Mouse (Mus musculus) limb, embryonic 14.5 days (tissue): ENCODE results near the gene Map4k4. TPM values are rescaled to one million over a fixed set of nuclear protein-coding genes. Genes with fewer than 3 reads are reported as not detected.

Experiments used
- ATAC-seq: fragments of 200-750 bp; cut with Nextera tagmentation; 2 replicates; pipeline ENCODE4 v1.8.0; 2017; ENCODE audit warnings: low read depth, moderate number of reproducible peaks, moderate TSS enrichment; ENCODE audit not compliant: low FRiP score
- DNase-seq: peaks from one replicate; pipeline ENCODE4 v3.0.0-alpha.2; 2015; ENCODE audit warnings: low spot score
- H3K27ac ChIP-seq: fragments of 300-500 bp; sonication (generic); replicated peaks from 2 replicates; pipeline ENCODE4 v1.5.1; 2014; ENCODE audit warnings: low read depth, mild to moderate bottlenecking, low read length, moderate library complexity, mixed read lengths
- H3K27me3 ChIP-seq: fragments of 300-500 bp; sonication (generic); 2 replicates; pipeline ENCODE4 v1.6.1; 2014; ENCODE audit warnings: low read length, mixed read lengths; ENCODE audit not compliant: control insufficient read depth, insufficient read depth
- H3K36me3 ChIP-seq: fragments of 300-500 bp; sonication (generic); 2 replicates; pipeline ENCODE4 v1.6.1; 2014; ENCODE audit warnings: mild to moderate bottlenecking, low read length, moderate library complexity, mixed read lengths; ENCODE audit not compliant: control insufficient read depth, insufficient read depth
- H3K4me1 ChIP-seq: fragments of 300-500 bp; sonication (generic); 2 replicates; pipeline ENCODE4 v1.6.1; 2014; ENCODE audit warnings: antibody characterized with exemption, low read length, mixed read lengths; ENCODE audit not compliant: control insufficient read depth, insufficient read depth
- H3K4me2 ChIP-seq: fragments of 300-500 bp; sonication (generic); replicated peaks from 2 replicates; pipeline ENCODE4 v1.6.1; 2014; ENCODE audit warnings: low read depth, mild to moderate bottlenecking, low read length, moderate library complexity; ENCODE audit not compliant: severe bottlenecking
- H3K4me3 ChIP-seq: fragments of 300-500 bp; sonication (generic); replicated peaks from 2 replicates; pipeline ENCODE4 v1.5.1; 2014; ENCODE audit warnings: low read length
- H3K9ac ChIP-seq: fragments of 300-500 bp; sonication (generic); 2 replicates; pipeline ENCODE4 v1.6.1; 2014; ENCODE audit warnings: mild to moderate bottlenecking, low read depth, low read length, moderate library complexity; ENCODE audit not compliant: severe bottlenecking
- H3K9me3 ChIP-seq: fragments of 300-500 bp; sonication (generic); 2 replicates; pipeline ENCODE4 v1.6.1; 2016; ENCODE audit warnings: low read length; ENCODE audit not compliant: control insufficient read depth
- POLR2A ChIP-seq: fragments of 200-500 bp; IDR thresholded peaks from 2 replicates; pipeline ENCODE4 v1.8.0; 2012; ENCODE audit warnings: inconsistent platforms, mild to moderate bottlenecking, moderate library complexity, borderline replicate concordance; ENCODE audit not compliant: insufficient read depth, insufficient read length; ENCODE audit errors: extremely low read depth
- WGBS: fragments of 180-500 bp; shearing (Covaris S2); extraction: QIAGEN DNeasy Blood & Tissue Kit; methylation state at CpG from one replicate; pipeline ENCODE4 v1.1.7; 2014; 5-methylcytosine and 5-hydroxymethylcytosine counted together
- polyA plus RNA-seq, 2 experiments: library from polyadenylated mRNA; depleted of rRNA in 1 of 2; stranded (reverse) in 1 of 2; unstranded in 1 of 2; fragments of >200 nt; fragmentation: Nextera tagmentation in 1 of 2; extraction: Ambion mirVana in 1 of 2; gene quantifications; 2 replicates each; pipeline versions ENCODE4 v1.2.1 to v1.2.3; 2012 to 2014

Gene Map4k4
- polyA plus RNA-seq, 2 experiments: 40.4 to 221 TPM

GRCm38 (mm10) chr1:40052156-40052555, 151.4 kb downstream of the Map4k4 start:
- Histone ChIP-seq H3K36me3 (no peaks in the 10 kb centered on the region), H3K27me3 (no peaks in the 10 kb centered on the region), H3K4me3 (no peak overlapping the region), H3K9ac (no peak overlapping the region), H3K4me2 (no peak overlapping the region), H3K27ac (no peak overlapping the region), H3K4me1 (no peaks in the 10 kb centered on the region), H3K9me3 (no peaks in the 10 kb centered on the region)
- TF ChIP-seq POLR2A: no peak
- no peak for ATAC-seq
- DNase-seq: no peak
- WGBS: 54% methylated on average over 8 of the region's 8 CpGs

- Histone ChIP-seq H3K27me3 (no peaks in the 10 kb centered on the region), H3K4me1 (no peaks in the 10 kb centered on the region), H3K4me3 (no peak overlapping the region), H3K4me2 (no peak overlapping the region), H3K36me3 (no peaks in the 10 kb centered on the region), H3K9ac (no peak overlapping the region), H3K9me3 (no peaks in the 10 kb centered on the region), H3K27ac (no peak overlapping the region)
- TF ChIP-seq POLR2A: no peak
- DNase-seq: no peak
- no peak for ATAC-seq
- 86% methylated on average over 5 of the region's 5 CpGs for WGBS
These were observed 152.4 kb downstream of the Map4k4 start for GRCm38 (mm10) chr1:40053071-40053470.

DNA sequence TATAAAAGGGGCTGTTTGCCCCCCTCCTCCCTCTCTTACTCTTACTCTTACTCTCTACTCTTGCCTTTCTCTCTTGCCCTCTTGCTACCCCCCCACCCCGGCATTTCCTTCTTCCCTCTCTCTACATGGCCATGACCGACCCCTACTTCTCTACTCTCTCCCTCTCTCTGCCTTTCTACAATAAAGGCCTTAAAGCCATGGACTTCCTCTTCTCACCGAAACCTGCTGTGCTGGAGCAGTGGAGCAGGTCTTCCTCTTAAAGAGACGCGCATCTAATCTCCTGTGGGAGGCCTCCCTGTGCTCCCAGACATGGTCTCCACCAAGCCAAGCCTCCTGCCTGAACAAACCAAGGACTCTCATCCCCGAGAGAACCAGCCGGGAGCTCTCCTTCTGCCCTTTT, 154.3 kb downstream of the Map4k4 start:
- Histone ChIP-seq H3K27me3 (no peaks in the 10 kb centered on the region), H3K9me3 (no peaks in the 10 kb centered on the region), H3K4me1 (no peaks in the 10 kb centered on the region), H3K4me3 (no peak overlapping the region), H3K36me3 (no peaks in the 10 kb centered on the region), H3K9ac (no peak overlapping the region), H3K27ac (no peak overlapping the region), H3K4me2 (no peak overlapping the region)
- no peak for TF ChIP-seq POLR2A
- 80% methylated on average over 7 of the region's 7 CpGs for WGBS
- ATAC-seq (no peak), DNase-seq (no peak)

DNA sequence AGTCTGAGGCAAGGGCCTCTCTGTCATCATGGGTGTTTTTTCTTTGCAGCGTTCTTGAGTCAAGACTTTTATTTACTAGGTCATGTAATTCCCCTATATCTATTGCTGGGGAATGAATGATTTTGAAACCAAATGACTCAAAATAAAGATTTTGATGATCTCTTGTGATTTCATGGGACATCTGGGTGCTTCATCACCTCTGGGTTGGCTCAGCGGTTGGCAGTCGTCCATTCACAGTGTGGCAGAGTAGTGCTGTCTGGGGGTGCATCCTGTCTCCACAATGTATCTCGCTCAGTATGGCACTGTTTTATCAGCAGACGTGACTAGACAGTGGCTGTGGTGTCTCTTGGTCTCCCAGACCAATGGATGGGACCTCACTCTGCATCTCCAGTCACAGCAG, 155.2 kb downstream of the Map4k4 start:
- WGBS: 89% methylated on average over 5 of the region's 5 CpGs
- Histone ChIP-seq H3K36me3 (no peaks in the 10 kb centered on the region), H3K9ac (no peak overlapping the region), H3K9me3 (no peaks in the 10 kb centered on the region), H3K4me1 (no peaks in the 10 kb centered on the region), H3K27me3 (no peaks in the 10 kb centered on the region), H3K4me2 (no peak overlapping the region), H3K4me3 (no peak overlapping the region), H3K27ac (no peak overlapping the region)
- DNase-seq (no peak), ATAC-seq (no peak)
- no peak for TF ChIP-seq POLR2A

GRCm38 (mm10) chr1:40057351-40057750, 156.6 kb downstream of the Map4k4 start:
- WGBS: 64% methylated on average over 5 of the region's 5 CpGs
- no peak for ATAC-seq

DNA sequence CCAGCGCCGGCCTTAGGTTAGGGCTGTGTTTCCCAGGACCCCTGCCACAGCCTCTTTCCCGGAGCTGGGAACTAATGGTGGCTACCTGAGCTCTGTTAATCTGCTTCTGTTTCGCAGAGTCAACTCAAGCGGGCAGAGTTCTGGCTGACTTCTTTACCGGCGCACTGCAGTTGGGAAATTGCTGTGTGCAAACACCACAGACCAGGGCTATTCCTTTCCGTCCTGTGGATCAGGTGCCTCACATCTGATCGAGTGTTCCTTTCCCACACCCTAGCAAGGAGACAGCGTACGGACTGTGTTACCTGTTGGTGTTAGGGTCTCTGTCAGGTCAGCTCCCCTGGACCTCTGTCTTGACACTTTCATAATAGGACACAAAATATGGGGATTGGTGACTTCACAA, 157.3 kb downstream of the Map4k4 start:
- H3K4me1 ChIP-seq: no peaks in the 10 kb centered on the region
- 59% methylated on average over 11 of the region's 11 CpGs for WGBS
- no peak for TF ChIP-seq POLR2A
- no peak for ATAC-seq
- no peak overlapping the region for H3K4me3 ChIP-seq
- no peak for DNase-seq
- no peak overlapping the region for H3K9ac ChIP-seq
- no peaks in the 10 kb centered on the region for H3K36me3 ChIP-seq
- no peak overlapping the region for H3K27ac ChIP-seq
- no peak overlapping the region for H3K4me2 ChIP-seq
- no peaks in the 10 kb centered on the region for H3K27me3 ChIP-seq
- no peaks in the 10 kb centered on the region for H3K9me3 ChIP-seq

More at GRCm38 (mm10) chr1:40057351-40057750, 156.6 kb downstream of the Map4k4 start:
- Histone ChIP-seq H3K4me3 (no peak overlapping the region), H3K9me3 (no peaks in the 10 kb centered on the region), H3K4me2 (no peak overlapping the region), H3K36me3 (no peaks in the 10 kb centered on the region), H3K27ac (no peak overlapping the region), H3K4me1 (no peaks in the 10 kb centered on the region), H3K27me3 (no peaks in the 10 kb centered on the region), H3K9ac (no peak overlapping the region)
- no peak for TF ChIP-seq POLR2A
- DNase-seq: no peak
